Mouse (Mus musculus): Measurements from ENCODE around the gene Ilvbl.
"Not testable (repeated sequence)": the region's sequence is repeated elsewhere in the genome, so short reads cannot be mapped to it uniquely, and the experiment has no call there.

Ilvbl gene

GRCm38 (mm10) chr10:78574250-78575104 is at the start of gene Ilvbl:
Gene Ilvbl, plus strand, starts transcription at chr10:78574346.
- peak; percentile 98 for DNase-seq (ENCODE audit: low read depth, low spot score)
- H3K27me3 ChIP-seq (ENCODE audit: control insufficient read depth, insufficient read depth, low read length, poor library complexity, severe bottlenecking), result no peaks in the 10 kb centered on the region
- peaks cover 4% of the 10 kb centered on the region; the same call in 1 of the 2 replicates for H3K36me3 ChIP-seq (ENCODE audit: control insufficient read depth, insufficient read depth, low read length, poor library complexity, severe bottlenecking)

GRCm38 (mm10) chr10:78525071-78525470 is 49.1 kb upstream of the Ilvbl start:
- not testable (repeated sequence) for H3K27me3 ChIP-seq (ENCODE audit: control insufficient read depth, insufficient read depth, low read length, poor library complexity, severe bottlenecking); DNase-seq (ENCODE audit: low read depth, low spot score); H3K36me3 ChIP-seq (ENCODE audit: control insufficient read depth, insufficient read depth, low read length, poor library complexity, severe bottlenecking)

- no peak for DNase-seq (ENCODE audit: low read depth, low spot score)
- Histone ChIP-seq H3K36me3 (ENCODE audit: control insufficient read depth, insufficient read depth, low read length, poor library complexity, severe bottlenecking) (no peaks in the 10 kb centered on the region), H3K27me3 (ENCODE audit: control insufficient read depth, insufficient read depth, low read length, poor library complexity, severe bottlenecking) (no peaks in the 10 kb centered on the region)
These were observed 48.6 kb upstream of the Ilvbl start for GRCm38 (mm10) chr10:78525511-78525910.

GRCm38 (mm10) chr10:78540943-78541342 is 33.2 kb upstream of the Ilvbl start:
- Histone ChIP-seq H3K27me3 (ENCODE audit: control insufficient read depth, insufficient read depth, low read length, poor library complexity, severe bottlenecking) (no peaks in the 10 kb centered on the region), H3K36me3 (ENCODE audit: control insufficient read depth, insufficient read depth, low read length, poor library complexity, severe bottlenecking) (no peaks in the 10 kb centered on the region)
- DNase-seq (ENCODE audit: low read depth, low spot score), result peak; percentile 22

GRCm38 (mm10) chr10:78565070-78565469 is 9.1 kb upstream of the Ilvbl start:
- no peak for DNase-seq (ENCODE audit: low read depth, low spot score)
- H3K36me3 ChIP-seq (ENCODE audit: control insufficient read depth, insufficient read depth, low read length, poor library complexity, severe bottlenecking), result no peaks in the 10 kb centered on the region
- H3K27me3 ChIP-seq (ENCODE audit: control insufficient read depth, insufficient read depth, low read length, poor library complexity, severe bottlenecking), result no peaks in the 10 kb centered on the region

- DNase-seq (ENCODE audit: low read depth, low spot score), result no peak
- no peaks in the 10 kb centered on the region for H3K27me3 ChIP-seq (ENCODE audit: control insufficient read depth, insufficient read depth, low read length, poor library complexity, severe bottlenecking)
- no peaks in the 10 kb centered on the region for H3K36me3 ChIP-seq (ENCODE audit: control insufficient read depth, insufficient read depth, low read length, poor library complexity, severe bottlenecking)
These were observed 5.0 kb upstream of the Ilvbl start for GRCm38 (mm10) chr10:78569191-78569590.

- Histone ChIP-seq H3K27me3 (ENCODE audit: control insufficient read depth, insufficient read depth, low read length, poor library complexity, severe bottlenecking) (no peaks in the 10 kb centered on the region), H3K36me3 (ENCODE audit: control insufficient read depth, insufficient read depth, low read length, poor library complexity, severe bottlenecking) (no peaks in the 10 kb centered on the region)
- DNase-seq (ENCODE audit: low read depth, low spot score), result no peak
These were observed 4.5 kb upstream of the Ilvbl start for GRCm38 (mm10) chr10:78569686-78570085.

- Histone ChIP-seq H3K27me3 (ENCODE audit: control insufficient read depth, insufficient read depth, low read length, poor library complexity, severe bottlenecking) (no peaks in the 10 kb centered on the region), H3K36me3 (ENCODE audit: control insufficient read depth, insufficient read depth, low read length, poor library complexity, severe bottlenecking) (no peaks in the 10 kb centered on the region)
- DNase-seq (ENCODE audit: low read depth, low spot score), result no peak
These were observed 3.7 kb upstream of the Ilvbl start for GRCm38 (mm10) chr10:78570416-78570815.

GRCm38 (mm10) chr10:78570897-78571296 is 3.2 kb upstream of the Ilvbl start:
- DNase-seq (ENCODE audit: low read depth, low spot score), result no peak
- H3K36me3 ChIP-seq (ENCODE audit: control insufficient read depth, insufficient read depth, low read length, poor library complexity, severe bottlenecking), result no peaks in the 10 kb centered on the region
- no peaks in the 10 kb centered on the region for H3K27me3 ChIP-seq (ENCODE audit: control insufficient read depth, insufficient read depth, low read length, poor library complexity, severe bottlenecking)

- Histone ChIP-seq H3K27me3 (ENCODE audit: control insufficient read depth, insufficient read depth, low read length, poor library complexity, severe bottlenecking) (no peaks in the 10 kb centered on the region), H3K36me3 (ENCODE audit: control insufficient read depth, insufficient read depth, low read length, poor library complexity, severe bottlenecking) (0 out of 2 replicates have a peak, but pooled peaks cover 1% of the 10 kb centered on the region)
- DNase-seq (ENCODE audit: low read depth, low spot score), result no peak
These were observed 920 bp upstream of the Ilvbl start for GRCm38 (mm10) chr10:78573226-78573625.

- no peak for DNase-seq (ENCODE audit: low read depth, low spot score)
- Histone ChIP-seq H3K27me3 (ENCODE audit: control insufficient read depth, insufficient read depth, low read length, poor library complexity, severe bottlenecking) (no peaks in the 10 kb centered on the region), H3K36me3 (ENCODE audit: control insufficient read depth, insufficient read depth, low read length, poor library complexity, severe bottlenecking) (peaks cover 7% of the 10 kb centered on the region; the same call in 1 of the 2 replicates)
These were observed 1.0 kb downstream of the Ilvbl start for GRCm38 (mm10) chr10:78575105-78575632.

- DNase-seq (ENCODE audit: low read depth, low spot score), result no peak
- H3K27me3 ChIP-seq (ENCODE audit: control insufficient read depth, insufficient read depth, low read length, poor library complexity, severe bottlenecking), result no peaks in the 10 kb centered on the region
These were observed 1.5 kb downstream of the Ilvbl start for GRCm38 (mm10) chr10:78575690-78576089.

GRCm38 (mm10) chr10:78576435-78577184 is 2.5 kb downstream of the Ilvbl start:
- Histone ChIP-seq H3K36me3 (ENCODE audit: control insufficient read depth, insufficient read depth, low read length, poor library complexity, severe bottlenecking) (peaks cover 11% of the 10 kb centered on the region), H3K27me3 (ENCODE audit: control insufficient read depth, insufficient read depth, low read length, poor library complexity, severe bottlenecking) (no peaks in the 10 kb centered on the region)
- DNase-seq (ENCODE audit: low read depth, low spot score), result no peak

More at GRCm38 (mm10) chr10:78575690-78576089, 1.5 kb downstream of the Ilvbl start:
- H3K36me3 ChIP-seq (ENCODE audit: control insufficient read depth, insufficient read depth, low read length, poor library complexity, severe bottlenecking), result peaks cover 7% of the 10 kb centered on the region; the same call in 1 of the 2 replicates

GRCm38 (mm10) chr10:78578204-78578603 is 4.1 kb downstream of the Ilvbl start:
- no peak for DNase-seq (ENCODE audit: low read depth, low spot score)
- H3K36me3 ChIP-seq (ENCODE audit: control insufficient read depth, insufficient read depth, low read length, poor library complexity, severe bottlenecking), result peaks cover 13% of the 10 kb centered on the region
- H3K27me3 ChIP-seq (ENCODE audit: control insufficient read depth, insufficient read depth, low read length, poor library complexity, severe bottlenecking), result no peaks in the 10 kb centered on the region

GRCm38 (mm10) chr10:78581121-78581520 is 7.0 kb downstream of the Ilvbl start:
- H3K36me3 ChIP-seq (ENCODE audit: control insufficient read depth, insufficient read depth, low read length, poor library complexity, severe bottlenecking), result peaks cover 15% of the 10 kb centered on the region
- DNase-seq (ENCODE audit: low read depth, low spot score), result no peak
- H3K27me3 ChIP-seq (ENCODE audit: control insufficient read depth, insufficient read depth, low read length, poor library complexity, severe bottlenecking), result no peaks in the 10 kb centered on the region

All from splenic B cell, adult 2 months (primary cell).